Mouse (Mus musculus): Measurements from ENCODE around the gene Ugcg.

Ugcg gene

GRCm38 (mm10) chr4:59190650-59191424 lies 1.8 kb downstream of the Ugcg start:
- no peak for DNase-seq

DNA sequence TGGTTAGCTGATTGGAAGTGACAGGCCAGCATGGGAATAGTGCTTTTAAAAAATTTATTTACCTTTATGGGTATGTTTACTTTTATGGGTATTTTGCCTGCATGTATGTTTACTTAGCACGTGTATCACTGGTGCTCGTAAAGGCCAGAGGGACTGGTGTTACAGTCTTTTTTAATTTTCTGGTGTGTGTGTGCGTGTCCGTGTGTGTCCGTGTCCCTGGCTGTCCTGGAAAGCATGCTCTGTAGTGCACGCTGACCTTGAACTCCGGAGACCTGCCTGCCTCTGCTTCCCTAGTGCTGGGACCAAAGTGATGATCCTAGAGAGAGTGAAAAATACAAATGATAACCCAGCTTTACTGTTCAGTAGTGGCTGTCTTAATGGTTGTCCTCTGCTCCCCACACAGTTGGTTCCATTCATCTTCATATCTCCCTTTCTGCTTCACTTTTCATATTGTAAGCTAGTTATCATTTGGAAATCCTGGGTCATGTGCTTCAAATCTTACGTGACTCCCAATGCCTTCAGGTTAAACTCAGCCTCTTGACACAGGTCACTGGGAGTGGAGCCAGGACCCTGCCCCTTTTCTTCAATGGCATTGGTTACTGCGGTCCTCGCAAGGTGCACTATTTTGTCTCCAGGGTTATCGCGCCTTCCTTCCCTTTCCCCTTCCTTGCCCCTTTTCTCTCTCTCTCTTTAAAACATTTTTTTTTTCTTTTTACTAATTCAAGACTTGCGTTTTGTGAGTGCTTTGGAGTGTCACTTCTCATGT lies 5.9 kb downstream of the Ugcg start:
- DNase-seq, result no peak

DNA sequence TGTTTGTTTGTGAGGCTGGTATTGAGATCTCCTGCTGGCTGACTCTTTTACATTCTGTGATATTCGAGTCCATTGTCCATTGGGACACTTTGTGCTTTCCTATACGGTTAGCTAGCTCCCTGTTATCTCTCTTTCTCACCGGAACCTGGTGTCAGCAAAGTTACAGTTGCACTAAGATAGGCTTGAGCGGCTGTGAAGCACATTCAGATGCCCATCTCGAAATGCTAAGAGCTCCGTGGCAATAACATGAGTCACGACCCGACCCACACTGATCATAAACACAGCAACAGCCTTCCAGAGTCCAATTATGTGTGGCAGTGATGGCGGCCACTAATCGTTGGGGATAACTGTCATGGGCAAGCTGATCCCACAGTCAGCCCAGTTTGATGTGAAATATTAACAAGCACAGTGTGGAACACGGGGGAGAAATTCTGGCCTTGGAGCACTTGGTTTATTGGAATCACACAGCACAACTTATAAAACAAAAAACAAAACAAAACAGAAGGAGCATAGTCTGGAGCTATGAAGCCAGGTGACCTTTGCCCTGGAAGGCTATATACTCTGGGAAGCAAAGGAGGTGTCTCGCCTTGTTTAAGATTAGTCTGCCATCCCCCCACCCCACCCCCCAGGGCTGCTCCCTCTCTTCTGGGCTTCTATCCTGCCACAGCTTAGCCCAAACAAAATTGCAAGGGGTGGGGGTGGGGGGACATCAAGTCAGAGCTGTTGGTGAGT lies 7.5 kb downstream of the Ugcg start:
- no peak for DNase-seq

- DNase-seq, result no peak
These were observed 8.0 kb downstream of the Ugcg start for GRCm38 (mm10) chr4:59197078-59197424.

GRCm38 (mm10) chr4:59197462-59197861 lies 8.4 kb downstream of the Ugcg start:
- no peak for DNase-seq

DNA sequence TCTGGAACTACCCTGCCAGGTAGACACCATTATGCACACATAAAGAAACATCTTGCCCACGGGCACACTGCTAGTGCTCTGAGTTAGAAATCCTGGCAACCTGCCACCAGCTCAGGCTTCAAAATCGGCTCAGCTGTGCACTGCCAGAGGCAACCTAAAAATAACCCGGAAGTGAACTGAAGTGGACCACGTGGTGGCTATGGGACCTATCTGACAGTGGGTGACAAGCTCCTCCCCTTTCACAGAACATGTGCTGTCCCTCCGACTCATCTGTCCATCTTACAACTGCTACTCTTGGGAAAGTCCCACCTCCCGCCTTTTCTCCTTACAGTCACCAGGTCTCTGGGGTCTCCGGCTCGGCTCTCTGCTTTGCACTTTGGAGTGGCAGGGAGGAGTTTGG lies 10.3 kb downstream of the Ugcg start:
- peak; percentile 51 for DNase-seq

DNA sequence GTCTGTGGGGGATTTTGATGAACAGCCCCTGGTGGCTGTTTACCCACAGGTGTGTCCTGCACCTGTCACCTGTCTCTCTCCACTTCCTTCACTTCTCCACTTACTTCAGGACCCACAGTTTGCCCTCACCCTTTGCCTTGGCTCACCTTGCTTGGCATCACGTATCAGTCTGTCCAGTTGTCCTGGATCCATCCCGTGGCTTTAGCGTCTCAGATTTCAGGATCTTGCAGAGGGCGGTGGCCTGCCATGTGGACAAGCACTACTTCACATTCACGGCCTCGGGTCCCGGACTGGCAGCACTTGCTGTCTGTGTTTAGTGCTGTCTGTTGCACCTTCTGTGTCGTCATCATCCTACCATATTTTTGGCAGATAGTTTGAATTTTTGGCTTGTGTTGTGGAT lies 10.7 kb downstream of the Ugcg start:
- no peak for DNase-seq

GRCm38 (mm10) chr4:59200636-59201035 lies 11.6 kb downstream of the Ugcg start:
- no peak for DNase-seq

- no peak for DNase-seq
These were observed 15.6 kb downstream of the Ugcg start for GRCm38 (mm10) chr4:59204616-59205015.

GRCm38 (mm10) chr4:59205758-59206340 lies 16.8 kb downstream of the Ugcg start:
- no peak for DNase-seq

DNA sequence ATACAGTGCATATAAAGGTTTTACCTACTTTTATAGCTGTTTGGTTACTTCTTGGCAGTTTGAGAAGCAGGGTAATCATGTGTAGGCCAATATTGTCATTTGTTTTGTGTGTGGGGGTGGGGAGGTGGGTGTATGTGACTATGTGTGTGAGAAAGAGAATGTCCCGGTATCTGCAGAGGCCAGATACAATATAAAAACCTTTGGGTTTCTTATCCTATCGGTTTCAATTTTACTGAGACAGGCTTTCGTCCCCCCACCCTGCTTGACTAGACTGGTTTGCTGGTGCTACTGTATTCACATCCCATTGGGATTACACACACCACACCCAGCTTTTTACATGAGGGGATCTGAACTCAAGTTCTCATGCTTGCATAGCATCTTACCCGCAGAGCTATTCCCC lies 17.5 kb downstream of the Ugcg start:
- no peak for DNase-seq

DNA sequence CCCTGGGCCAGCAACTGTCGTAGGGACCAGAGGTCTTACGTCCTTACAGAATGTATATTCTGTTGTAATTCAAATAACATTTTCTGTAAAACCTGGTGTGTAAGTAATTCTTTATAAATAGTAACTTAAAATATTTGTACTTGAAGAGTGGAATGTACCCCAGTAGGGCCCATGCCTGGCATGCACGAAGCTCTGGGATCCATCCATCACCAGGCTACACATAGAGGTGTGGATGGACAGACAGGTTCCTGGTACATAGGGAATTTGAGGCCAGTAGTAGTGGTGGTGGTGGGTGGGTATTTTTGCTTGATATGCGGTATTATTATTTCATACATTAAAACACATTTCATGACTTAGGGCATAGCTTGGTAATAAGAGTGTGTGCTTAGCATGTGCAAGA lies 19.6 kb downstream of the Ugcg start:
- DNase-seq, result no peak

GRCm38 (mm10) chr4:59211181-59211580 lies 22.1 kb downstream of the Ugcg start:
- no peak for DNase-seq

DNA sequence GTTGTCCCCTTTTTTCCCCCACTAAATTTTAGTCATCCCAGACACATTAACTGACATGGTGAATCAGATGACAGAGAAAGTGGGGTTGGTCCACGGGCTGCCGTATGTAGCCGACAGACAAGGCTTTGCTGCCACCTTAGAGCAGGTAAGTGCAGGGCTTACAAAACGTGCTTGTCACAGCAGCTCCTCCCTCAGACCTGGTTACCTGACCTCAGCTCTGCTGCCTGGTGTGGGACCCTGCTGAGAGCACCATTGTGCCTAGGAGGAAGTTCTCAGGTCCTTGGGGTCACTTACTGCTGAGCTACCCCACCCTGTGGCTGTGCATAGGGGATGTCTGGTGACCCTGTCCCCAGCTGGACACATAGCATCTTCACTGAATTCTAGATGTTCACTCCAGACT lies 24.8 kb downstream of the Ugcg start:
- no peak for DNase-seq

- no peak for DNase-seq
These were observed 25.6 kb downstream of the Ugcg start for GRCm38 (mm10) chr4:59214695-59215094.

GRCm38 (mm10) chr4:59215585-59215984 lies 26.5 kb downstream of the Ugcg start:
- DNase-seq, result no peak

DNA sequence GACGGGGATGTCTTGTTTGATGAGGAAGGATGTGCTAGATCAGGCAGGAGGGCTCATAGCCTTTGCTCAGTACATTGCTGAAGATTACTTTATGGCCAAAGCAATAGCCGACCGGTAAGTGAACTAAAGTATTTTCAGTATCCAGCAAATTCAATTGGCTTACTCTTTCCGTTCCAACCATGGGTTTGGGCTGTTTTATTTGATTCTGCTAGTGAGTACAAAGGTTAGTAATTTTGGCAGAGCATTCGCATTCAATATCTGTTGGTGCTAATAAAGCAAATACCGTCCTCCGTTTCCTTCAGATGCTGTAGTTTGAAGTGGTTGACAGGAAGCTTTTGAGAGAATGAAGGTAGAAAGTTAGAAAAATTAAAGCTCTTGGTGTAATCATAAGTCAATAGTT lies 28.0 kb downstream of the Ugcg start:
- DNase-seq, result no peak

GRCm38 (mm10) chr4:59218154-59218553 lies 29.1 kb downstream of the Ugcg start:
- DNase-seq, result no peak

- no peak for DNase-seq
These were observed 33.2 kb downstream of the Ugcg start for GRCm38 (mm10) chr4:59222226-59222625.

DNA sequence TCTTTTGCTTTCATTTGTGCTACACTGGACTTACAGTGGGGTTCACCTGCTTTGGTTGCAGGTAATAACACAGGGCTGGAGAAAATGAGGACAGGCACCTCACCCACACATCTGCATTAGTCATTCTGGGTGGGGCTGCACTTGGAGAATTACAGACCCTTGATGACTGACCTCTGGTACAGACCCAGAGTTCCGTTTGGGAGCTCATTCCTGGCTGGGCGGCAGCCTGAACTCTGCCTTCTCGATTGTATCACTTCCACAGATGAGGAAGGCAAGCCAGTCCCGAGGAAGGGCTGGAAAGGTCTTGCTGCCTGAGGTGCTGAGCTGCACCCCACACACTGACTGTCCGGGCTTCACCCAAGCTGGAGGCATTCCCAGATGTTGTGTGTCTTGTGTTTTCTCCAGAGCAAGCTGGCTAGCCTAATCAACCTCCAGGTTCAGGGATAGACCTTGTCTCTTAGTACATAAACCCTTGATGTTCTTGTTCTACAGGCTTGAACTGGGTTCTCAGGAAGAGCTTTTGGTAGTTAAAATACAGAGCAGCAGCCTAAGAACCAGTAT lies 34.1 kb downstream of the Ugcg start:
- DNase-seq, result no peak

- no peak for DNase-seq
These were observed 35.8 kb downstream of the Ugcg start for GRCm38 (mm10) chr4:59224889-59225288.

- DNase-seq, result no peak
These were observed 38.0 kb downstream of the Ugcg start for GRCm38 (mm10) chr4:59227047-59227446.

DNA sequence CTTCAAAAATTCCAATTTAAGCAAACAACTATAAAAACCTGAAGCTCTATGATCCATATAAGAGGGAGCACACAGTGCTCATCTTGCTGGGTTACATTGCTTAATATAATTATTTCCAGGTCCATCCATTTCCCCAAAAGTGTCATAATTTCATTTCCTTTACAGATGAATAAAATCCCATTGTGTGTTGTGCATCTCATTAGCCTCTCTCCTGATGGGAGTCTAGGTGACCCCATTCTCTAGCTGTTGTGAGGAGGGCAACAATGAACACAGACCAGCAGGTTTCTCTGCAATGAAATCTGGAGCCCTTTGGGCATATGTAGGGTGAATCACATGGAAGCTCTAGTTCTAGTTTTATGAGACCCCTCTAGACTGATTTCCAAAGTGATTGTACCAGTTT lies 39.9 kb downstream of the Ugcg start:
- no peak for DNase-seq

Measured in right cerebral cortex, postnatal 14 days (tissue).